Mouse (Mus musculus): ENCODE measurements at regions not wholly inside any gene's neighbourhood (a gene's known extent, or its start where the extent isn't known, plus 50 kb on each side); places are given as distances from the start of the nearest gene placed in this dataset.

GRCm38 (mm10) chr11:38036582-38036981 is 800.8 kb upstream of the Tenm2 start:
- no peak for DNase-seq (ENCODE audit: low read depth, low spot score)

- no peak for DNase-seq (ENCODE audit: low read depth, low spot score)
These were observed 798.9 kb upstream of the Tenm2 start for GRCm38 (mm10) chr11:38034526-38035286.

- DNase-seq (ENCODE audit: low read depth, low spot score) = no peak
These were observed 785.9 kb upstream of the Tenm2 start for GRCm38 (mm10) chr11:38021704-38022103.

GRCm38 (mm10) chr11:37978131-37978530 is 742.4 kb upstream of the Tenm2 start:
- DNase-seq (ENCODE audit: low read depth, low spot score) = no peak

GRCm38 (mm10) chr11:37936439-37937134 is 700.8 kb upstream of the Tenm2 start:
- no peak for DNase-seq (ENCODE audit: low read depth, low spot score)

GRCm38 (mm10) chr11:37913161-37913560 is 677.4 kb upstream of the Tenm2 start:
- no peak for DNase-seq (ENCODE audit: low read depth, low spot score)

GRCm38 (mm10) chr11:37904991-37905390 is 669.2 kb upstream of the Tenm2 start:
- DNase-seq (ENCODE audit: low read depth, low spot score) = no peak

GRCm38 (mm10) chr11:37897713-37898112 is 661.9 kb upstream of the Tenm2 start:
- DNase-seq (ENCODE audit: low read depth, low spot score) = no peak

GRCm38 (mm10) chr11:37882717-37883116 is 647.0 kb upstream of the Tenm2 start:
- DNase-seq (ENCODE audit: low read depth, low spot score) = no peak

GRCm38 (mm10) chr11:37837301-37837700 is 601.5 kb upstream of the Tenm2 start:
- no peak for DNase-seq (ENCODE audit: low read depth, low spot score)

- no peak for DNase-seq (ENCODE audit: low read depth, low spot score)
These were observed 595.2 kb upstream of the Tenm2 start for GRCm38 (mm10) chr11:37830975-37831374.

GRCm38 (mm10) chr11:37806761-37807160 is 571.0 kb upstream of the Tenm2 start:
- no peak for DNase-seq (ENCODE audit: low read depth, low spot score)

GRCm38 (mm10) chr11:37798783-37799318 is 563.1 kb upstream of the Tenm2 start:
- no peak for DNase-seq (ENCODE audit: low read depth, low spot score)

GRCm38 (mm10) chr11:37772481-37773089 is 536.8 kb upstream of the Tenm2 start:
- DNase-seq (ENCODE audit: low read depth, low spot score) = no peak

- DNase-seq (ENCODE audit: low read depth, low spot score) = no peak
These were observed 535.1 kb upstream of the Tenm2 start for GRCm38 (mm10) chr11:37770881-37771280.

- DNase-seq (ENCODE audit: low read depth, low spot score) = no peak
These were observed 532.4 kb upstream of the Tenm2 start for GRCm38 (mm10) chr11:37768121-37768520.

GRCm38 (mm10) chr11:37735992-37736391 is 500.2 kb upstream of the Tenm2 start:
- DNase-seq (ENCODE audit: low read depth, low spot score) = no peak

- DNase-seq (ENCODE audit: low read depth, low spot score) = no peak
These were observed 499.7 kb upstream of the Tenm2 start for GRCm38 (mm10) chr11:37735501-37735900.

GRCm38 (mm10) chr11:37696981-37697380 is 461.2 kb upstream of the Tenm2 start:
- DNase-seq (ENCODE audit: low read depth, low spot score) = no peak

- DNase-seq (ENCODE audit: low read depth, low spot score) = no peak
These were observed 442.9 kb upstream of the Tenm2 start for GRCm38 (mm10) chr11:37678484-37679193.

- no peak for DNase-seq (ENCODE audit: low read depth, low spot score)
These were observed 435.6 kb upstream of the Tenm2 start for GRCm38 (mm10) chr11:37671320-37671719.

GRCm38 (mm10) chr11:37666925-37667324 is 431.2 kb upstream of the Tenm2 start:
- no peak for DNase-seq (ENCODE audit: low read depth, low spot score)
